Mouse (Mus musculus): ENCODE results near the gene Ntsr2. TPM values are rescaled to one million over a fixed set of nuclear protein-coding genes. Genes with fewer than 3 reads are reported as not detected.

Ntsr2 gene
- polyA plus RNA-seq, 1 experiment from 2014 or later: not detected

DNA sequence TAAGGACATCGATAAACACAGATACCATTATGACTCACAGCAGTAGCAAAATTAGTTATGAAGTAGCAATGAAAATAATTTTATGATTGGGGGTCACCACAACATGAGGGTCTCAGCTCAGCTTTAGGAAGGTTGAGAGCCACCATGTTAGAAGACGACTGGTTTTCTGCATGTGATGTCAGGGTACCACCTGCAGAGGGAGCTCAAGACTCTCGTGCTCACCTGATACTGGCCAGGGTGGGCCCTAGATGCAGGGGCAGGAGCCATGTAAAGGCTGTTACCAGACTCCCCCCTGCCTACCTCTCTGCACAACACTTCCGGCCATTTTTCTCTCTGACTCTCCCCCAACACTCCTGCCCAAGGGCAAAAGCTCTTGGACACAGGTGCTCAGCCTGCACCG is 11.2 kb upstream of the Ntsr2 start:
- no peak overlapping the region for H3K4me2 ChIP-seq (ENCODE audit: low read length)
- no peak overlapping the region for H3K27ac ChIP-seq (ENCODE audit: low read depth)
- no peak overlapping the region for H3K4me3 ChIP-seq (ENCODE audit: low read depth, low read length)
- H3K27me3 ChIP-seq (replicated peaks; ENCODE audit: control insufficient read depth, insufficient read depth, low read length): no peaks in the 10 kb centered on the region
- WGBS: 66% methylated on average over 5 of the region's 5 CpGs
- no peak overlapping the region for H3K9ac ChIP-seq (ENCODE audit: low read length)
- no peaks in the 10 kb centered on the region for H3K9me3 ChIP-seq (ENCODE audit: control insufficient read depth, low read length)
- H3K36me3 ChIP-seq (ENCODE audit: control insufficient read depth, insufficient read depth, low read length): no peaks in the 10 kb centered on the region
- DNase-seq (ENCODE audit: low spot score) (no peak), ATAC-seq (replicated peaks; ENCODE audit: low FRiP score, low TSS enrichment, low read depth) (no peak)
- H3K4me1 ChIP-seq (replicated peaks; ENCODE audit: control insufficient read depth, insufficient read depth, low read length): no peaks in the 10 kb centered on the region; the same call in 1 of the 2 replicates

DNA sequence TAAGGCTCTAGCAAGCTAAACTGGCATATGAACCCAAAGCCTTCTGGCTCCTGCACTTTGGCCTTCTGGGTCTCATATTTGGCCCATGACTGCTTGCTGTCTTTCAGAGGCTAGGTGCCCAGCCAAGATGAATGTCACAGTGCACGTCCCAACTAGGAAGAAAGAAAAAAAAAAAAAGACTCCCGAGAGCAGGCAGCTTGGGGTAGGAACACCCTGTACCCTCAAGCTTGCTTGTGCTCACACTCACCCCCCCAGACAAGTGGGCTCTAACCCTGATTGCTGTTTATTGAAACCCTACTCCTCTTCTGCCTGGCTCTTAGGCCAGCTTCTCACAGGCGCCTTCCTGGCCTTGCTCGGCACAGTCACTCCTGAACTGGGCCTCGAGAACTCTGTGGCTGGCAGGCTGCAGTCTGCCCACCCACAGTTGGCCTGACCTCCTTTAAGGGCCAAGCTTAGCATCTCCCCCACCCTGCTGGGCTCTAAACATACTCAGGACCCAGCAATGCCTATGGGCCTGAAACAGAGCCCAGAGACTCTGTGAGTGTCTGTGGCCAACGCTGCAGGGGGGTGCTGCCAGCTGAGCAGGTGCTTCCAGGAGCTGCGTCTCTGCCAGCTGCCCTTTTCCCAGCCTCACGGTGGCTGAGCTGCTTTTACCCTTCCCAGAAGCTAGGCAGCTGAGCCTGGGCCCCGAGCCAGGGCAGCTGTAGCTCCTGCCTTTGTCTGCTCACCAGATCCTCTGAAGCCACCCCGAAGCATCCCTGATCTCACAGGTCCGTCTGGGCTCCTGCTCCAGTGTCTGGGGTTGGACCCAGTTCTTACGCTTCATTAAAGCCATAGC is 9.5 kb upstream of the Ntsr2 start:
- H3K9ac ChIP-seq (ENCODE audit: low read length): no peak overlapping the region
- no peak overlapping the region for H3K27ac ChIP-seq (ENCODE audit: low read depth)
- DNase-seq (ENCODE audit: low spot score): no peak
- 50% methylated on average over 12 of the region's 12 CpGs for WGBS
- no peaks in the 10 kb centered on the region for H3K27me3 ChIP-seq (replicated peaks; ENCODE audit: control insufficient read depth, insufficient read depth, low read length)
- no peak overlapping the region for H3K4me3 ChIP-seq (ENCODE audit: low read depth, low read length)
- H3K9me3 ChIP-seq (ENCODE audit: control insufficient read depth, low read length): no peaks in the 10 kb centered on the region
- H3K4me1 ChIP-seq (replicated peaks; ENCODE audit: control insufficient read depth, insufficient read depth, low read length): no peaks in the 10 kb centered on the region; the same call in 1 of the 2 replicates
- ATAC-seq (replicated peaks; ENCODE audit: low FRiP score, low TSS enrichment, low read depth): no peak
- no peaks in the 10 kb centered on the region for H3K36me3 ChIP-seq (ENCODE audit: control insufficient read depth, insufficient read depth, low read length)
- H3K4me2 ChIP-seq (ENCODE audit: low read length): no peak overlapping the region

DNA sequence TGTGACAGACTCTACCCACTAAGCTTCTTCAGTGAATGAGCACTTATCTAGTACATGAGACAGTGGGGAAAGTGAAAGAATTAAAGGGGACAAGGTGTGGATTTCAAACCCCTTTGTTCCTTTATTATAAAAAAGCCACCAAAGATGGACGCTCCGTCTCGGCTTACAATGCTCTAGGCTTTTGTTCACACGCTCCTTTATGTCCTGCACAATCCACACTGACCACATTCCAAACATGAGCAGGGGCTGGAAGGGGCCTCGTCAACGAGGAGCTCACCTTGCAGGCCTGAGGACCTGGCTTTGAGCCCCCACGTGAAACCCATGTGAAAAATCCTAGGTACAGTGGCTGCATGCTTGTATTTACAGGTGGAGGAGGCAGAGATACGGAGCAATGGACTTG is 8.5 kb upstream of the Ntsr2 start:
- Histone ChIP-seq H3K27ac (ENCODE audit: low read depth) (no peak overlapping the region), H3K9me3 (ENCODE audit: control insufficient read depth, low read length) (no peaks in the 10 kb centered on the region), H3K4me1 (replicated peaks; ENCODE audit: control insufficient read depth, insufficient read depth, low read length) (no peaks in the 10 kb centered on the region; the same call in 1 of the 2 replicates), H3K27me3 (replicated peaks; ENCODE audit: control insufficient read depth, insufficient read depth, low read length) (no peaks in the 10 kb centered on the region), H3K9ac (ENCODE audit: low read length) (no peak overlapping the region), H3K4me2 (ENCODE audit: low read length) (no peak overlapping the region), H3K36me3 (ENCODE audit: control insufficient read depth, insufficient read depth, low read length) (no peaks in the 10 kb centered on the region), H3K4me3 (ENCODE audit: low read depth, low read length) (no peak overlapping the region)
- WGBS: 73% methylated on average over 8 of the region's 8 CpGs
- ATAC-seq (replicated peaks; ENCODE audit: low FRiP score, low TSS enrichment, low read depth): no peak
- DNase-seq (ENCODE audit: low spot score): no peak

DNA sequence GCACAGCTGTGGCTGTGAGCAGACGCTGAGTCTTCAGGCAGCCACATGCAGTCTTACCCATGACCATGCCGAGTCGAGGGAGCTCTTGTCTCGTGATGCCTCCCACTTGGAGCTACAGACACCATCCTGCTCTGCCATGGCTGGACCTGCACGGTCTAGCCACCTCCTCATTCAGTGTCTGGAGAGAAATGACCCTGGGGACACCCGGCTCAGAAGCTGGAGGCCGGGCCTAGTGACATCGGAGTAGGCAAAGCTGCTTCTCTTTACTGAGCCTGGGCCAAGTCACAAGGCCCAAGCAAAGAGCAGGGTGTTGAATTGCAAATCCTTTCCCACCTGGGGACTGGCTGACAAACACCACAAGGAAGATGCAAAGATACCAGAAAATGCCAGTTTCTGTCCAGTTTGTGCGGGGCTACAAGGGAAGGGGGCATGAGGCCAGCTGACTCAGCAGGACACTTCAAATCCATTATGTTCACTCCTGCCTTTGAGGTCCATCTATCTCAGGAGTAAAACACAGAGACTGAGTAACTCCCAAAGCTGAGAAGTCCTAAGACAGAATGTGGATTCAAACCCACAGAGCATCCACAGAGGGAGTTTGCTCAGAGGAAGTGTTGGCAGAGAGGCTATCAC is 6.3 kb upstream of the Ntsr2 start:
- no peak overlapping the region for H3K27ac ChIP-seq (ENCODE audit: low read depth)
- no peaks in the 10 kb centered on the region for H3K36me3 ChIP-seq (ENCODE audit: control insufficient read depth, insufficient read depth, low read length)
- DNase-seq (ENCODE audit: low spot score) (no peak), ATAC-seq (replicated peaks; ENCODE audit: low FRiP score, low TSS enrichment, low read depth) (no peak)
- H3K4me2 ChIP-seq (ENCODE audit: low read length): no peak overlapping the region
- no peaks in the 10 kb centered on the region for H3K9me3 ChIP-seq (ENCODE audit: control insufficient read depth, low read length)
- H3K9ac ChIP-seq (ENCODE audit: low read length): no peak overlapping the region
- no peak overlapping the region for H3K4me3 ChIP-seq (ENCODE audit: low read depth, low read length)
- H3K4me1 ChIP-seq (replicated peaks; ENCODE audit: control insufficient read depth, insufficient read depth, low read length): no peaks in the 10 kb centered on the region; the same call in 1 of the 2 replicates
- H3K27me3 ChIP-seq (replicated peaks; ENCODE audit: control insufficient read depth, insufficient read depth, low read length): peaks cover 6% of the 10 kb centered on the region; the same call in 1 of the 2 replicates
- 51% methylated on average over 9 of the region's 9 CpGs for WGBS

DNA sequence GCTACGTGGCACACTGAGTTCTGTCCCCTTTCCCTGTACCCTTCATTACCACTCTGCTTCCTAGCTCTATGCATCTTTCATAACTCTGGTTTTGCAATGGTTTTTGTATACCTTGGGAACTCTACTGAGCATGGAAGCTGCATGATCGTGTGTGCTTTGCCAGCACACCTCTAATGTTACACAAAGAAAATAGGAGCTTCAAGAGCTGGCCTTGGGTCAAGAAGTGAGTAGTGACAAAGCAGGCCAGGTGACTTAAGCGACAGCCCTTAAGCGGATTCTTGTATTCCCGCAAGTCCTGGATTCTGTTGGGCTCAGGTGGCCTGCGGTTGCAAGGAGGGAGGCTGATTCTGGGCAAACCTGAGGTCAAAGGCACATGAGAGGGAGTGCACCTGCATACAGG is 4.9 kb upstream of the Ntsr2 start:
- no peak for DNase-seq (ENCODE audit: low spot score)
- Histone ChIP-seq H3K9me3 (ENCODE audit: control insufficient read depth, low read length) (no peaks in the 10 kb centered on the region), H3K9ac (ENCODE audit: low read length) (no peak overlapping the region), H3K27ac (ENCODE audit: low read depth) (no peak overlapping the region), H3K27me3 (replicated peaks; ENCODE audit: control insufficient read depth, insufficient read depth, low read length) (peaks cover 6% of the 10 kb centered on the region; the same call in 1 of the 2 replicates), H3K4me2 (ENCODE audit: low read length) (no peak overlapping the region), H3K4me3 (ENCODE audit: low read depth, low read length) (no peak overlapping the region), H3K4me1 (replicated peaks; ENCODE audit: control insufficient read depth, insufficient read depth, low read length) (no peaks in the 10 kb centered on the region; the same call in 1 of the 2 replicates), H3K36me3 (ENCODE audit: control insufficient read depth, insufficient read depth, low read length) (no peaks in the 10 kb centered on the region)
- WGBS: 85% methylated on average over 6 of the region's 6 CpGs
- ATAC-seq (replicated peaks; ENCODE audit: low FRiP score, low TSS enrichment, low read depth): no peak

DNA sequence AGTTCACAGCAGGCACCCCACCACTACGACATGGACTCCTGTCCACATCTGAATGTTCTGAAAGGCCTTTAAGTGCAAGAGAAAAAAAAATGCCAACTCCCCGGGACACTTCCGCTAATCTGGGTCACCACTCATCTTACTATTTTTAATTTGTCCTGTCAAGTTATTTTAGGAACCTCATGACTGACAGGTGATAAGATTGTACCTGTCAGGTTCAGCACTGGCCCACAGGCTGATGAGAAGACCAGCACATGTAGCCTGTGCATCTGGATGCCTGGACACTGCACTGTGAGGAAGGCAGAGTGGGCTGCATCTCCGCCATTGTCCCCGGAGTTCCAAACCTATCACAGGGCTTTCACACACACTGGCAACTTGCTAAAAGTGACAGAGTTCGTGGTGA is 3.4 kb upstream of the Ntsr2 start:
- no peak overlapping the region for H3K27ac ChIP-seq (ENCODE audit: low read depth)
- DNase-seq (ENCODE audit: low spot score) (no peak), ATAC-seq (replicated peaks; ENCODE audit: low FRiP score, low TSS enrichment, low read depth) (no peak)
- 82% methylated on average over 6 of the region's 6 CpGs for WGBS
- H3K9me3 ChIP-seq (ENCODE audit: control insufficient read depth, low read length): no peaks in the 10 kb centered on the region
- no peak overlapping the region for H3K4me2 ChIP-seq (ENCODE audit: low read length)
- H3K27me3 ChIP-seq (replicated peaks; ENCODE audit: control insufficient read depth, insufficient read depth, low read length): peaks cover 15% of the 10 kb centered on the region
- no peaks in the 10 kb centered on the region for H3K36me3 ChIP-seq (ENCODE audit: control insufficient read depth, insufficient read depth, low read length)
- H3K4me1 ChIP-seq (replicated peaks; ENCODE audit: control insufficient read depth, insufficient read depth, low read length): 0 out of 2 replicates have a peak, but pooled peaks cover 3% of the 10 kb centered on the region
- no peak overlapping the region for H3K9ac ChIP-seq (ENCODE audit: low read length)
- H3K4me3 ChIP-seq (ENCODE audit: low read depth, low read length): no peak overlapping the region

DNA sequence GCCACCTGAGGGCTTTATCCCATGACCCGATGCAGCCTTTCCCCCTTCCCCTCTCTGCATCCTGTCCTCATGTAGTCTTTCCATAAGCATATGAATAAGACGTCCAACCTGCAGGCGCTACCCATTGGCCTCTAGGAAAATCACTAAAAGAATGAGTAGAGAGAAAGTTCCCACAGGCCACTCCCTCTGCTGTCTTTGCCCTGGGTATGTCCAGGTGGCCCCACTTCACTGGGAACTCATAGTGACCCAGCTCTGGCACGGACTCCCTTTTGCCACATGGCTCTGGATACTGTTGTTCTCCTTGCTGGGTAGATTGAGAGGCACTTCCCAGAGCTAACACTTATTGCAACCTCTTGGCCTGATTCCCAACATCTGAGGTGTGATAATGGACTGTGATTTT is 2.4 kb downstream of the Ntsr2 start:
- no peak for ATAC-seq (replicated peaks; ENCODE audit: low FRiP score, low TSS enrichment, low read depth)
- H3K4me1 ChIP-seq (replicated peaks; ENCODE audit: control insufficient read depth, insufficient read depth, low read length): 0 out of 2 replicates have a peak, but pooled peaks cover 3% of the 10 kb centered on the region
- 69% methylated on average over 4 of the region's 4 CpGs for WGBS

DNA sequence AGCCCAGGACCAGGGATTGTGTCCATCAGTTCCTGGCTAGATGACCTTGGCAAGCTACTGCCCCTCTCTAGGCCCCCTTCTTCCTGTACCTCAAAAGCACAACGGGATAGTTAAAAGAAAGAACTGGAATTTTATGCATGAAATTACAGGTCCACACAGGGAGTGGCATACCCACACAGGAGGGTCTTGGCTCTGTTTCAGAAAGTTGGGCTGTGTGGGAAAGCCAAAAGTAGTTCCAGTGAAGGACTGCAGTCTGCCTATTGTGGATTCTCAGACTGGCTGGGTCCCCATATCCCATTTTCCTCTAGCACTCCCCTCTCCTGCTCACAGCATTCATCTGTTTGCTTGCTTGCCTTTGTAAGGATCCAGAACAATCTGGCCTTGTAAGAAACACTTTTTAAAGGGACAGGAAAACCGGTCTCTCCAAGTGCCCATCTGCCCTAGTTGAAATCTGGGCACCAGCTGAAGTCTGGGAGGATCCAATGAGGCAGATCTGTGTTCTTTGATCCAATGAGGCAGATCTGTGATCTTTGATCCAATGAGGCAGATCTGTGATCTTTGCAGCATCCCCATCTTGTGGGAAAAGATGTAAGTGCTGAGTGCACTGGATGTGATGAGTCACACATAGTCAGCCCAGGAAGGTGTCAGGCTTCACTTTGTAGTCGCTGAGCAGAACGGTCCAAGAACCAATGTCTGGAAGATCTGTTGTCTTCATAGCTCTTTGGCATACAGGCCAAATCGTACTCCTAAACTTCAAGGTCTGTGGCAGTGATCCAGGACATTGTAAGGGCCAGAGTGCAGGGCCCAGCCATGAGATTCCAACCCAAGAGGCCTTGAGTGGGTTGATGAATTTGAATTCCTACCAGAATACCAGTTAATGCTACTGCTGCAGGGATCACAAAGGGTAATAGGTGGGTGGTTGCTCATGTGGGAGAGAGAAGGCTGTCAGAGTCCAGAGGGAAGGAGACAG is 4.0 kb downstream of the Ntsr2 start:
- no peak overlapping the region for H3K4me3 ChIP-seq (ENCODE audit: low read depth, low read length)
- WGBS: 80% methylated on average over 5 of the region's 5 CpGs

More for the DNA sequence above, 2.4 kb downstream of the Ntsr2 start:
- DNase-seq (ENCODE audit: low spot score): no peak
- Histone ChIP-seq H3K9ac (ENCODE audit: low read length) (no peak overlapping the region), H3K4me3 (ENCODE audit: low read depth, low read length) (no peak overlapping the region), H3K27ac (ENCODE audit: low read depth) (no peak overlapping the region), H3K36me3 (ENCODE audit: control insufficient read depth, insufficient read depth, low read length) (no peaks in the 10 kb centered on the region), H3K9me3 (ENCODE audit: control insufficient read depth, low read length) (no peaks in the 10 kb centered on the region), H3K4me2 (ENCODE audit: low read length) (no peak overlapping the region), H3K27me3 (replicated peaks; ENCODE audit: control insufficient read depth, insufficient read depth, low read length) (peaks cover 26% of the 10 kb centered on the region)

More for the DNA sequence above, 4.0 kb downstream of the Ntsr2 start:
- no peak overlapping the region for H3K9ac ChIP-seq (ENCODE audit: low read length)
- no peaks in the 10 kb centered on the region for H3K9me3 ChIP-seq (ENCODE audit: control insufficient read depth, low read length)
- H3K36me3 ChIP-seq (ENCODE audit: control insufficient read depth, insufficient read depth, low read length): no peaks in the 10 kb centered on the region
- peaks cover 5% of the 10 kb centered on the region; the same call in 1 of the 2 replicates for H3K4me1 ChIP-seq (replicated peaks; ENCODE audit: control insufficient read depth, insufficient read depth, low read length)
- DNase-seq (ENCODE audit: low spot score): no peak
- H3K27me3 ChIP-seq (replicated peaks; ENCODE audit: control insufficient read depth, insufficient read depth, low read length): peaks cover 20% of the 10 kb centered on the region
- no peak for ATAC-seq (replicated peaks; ENCODE audit: low FRiP score, low TSS enrichment, low read depth)
- H3K27ac ChIP-seq (ENCODE audit: low read depth): no peak overlapping the region
- no peak overlapping the region for H3K4me2 ChIP-seq (ENCODE audit: low read length)
